Mouse (Mus musculus): ENCODE data around the gene Crim1.

DNA sequence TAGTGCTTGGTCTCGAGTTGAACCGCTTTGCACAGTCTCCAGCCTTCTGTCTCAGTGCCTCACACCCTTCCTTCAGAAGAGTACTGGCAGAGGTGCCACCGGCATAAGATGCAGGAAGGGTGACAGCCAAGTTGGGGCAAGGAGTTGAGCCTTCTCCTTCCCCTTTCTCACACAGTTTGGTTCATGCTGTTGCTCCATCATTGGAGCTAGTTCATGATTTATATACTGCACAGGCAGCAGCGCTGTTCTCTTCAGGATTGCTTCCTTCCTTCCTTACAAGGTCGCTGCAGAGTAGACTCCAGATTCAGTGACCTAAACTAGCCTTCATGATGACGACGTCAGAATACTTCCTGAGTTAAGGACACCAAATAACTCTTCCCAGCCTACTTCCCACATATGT lies 166.0 kb downstream of the Crim1 start:
- TF ChIP-seq CTCF (IDR thresholded peaks at IDR 0.05; ENCODE audit: borderline replicate concordance, insufficient read depth, low read length) (no peak), POLR2A (IDR thresholded peaks at IDR 0.05; ENCODE audit: low read depth, low read length) (no peak)

Measured in embryonic fibroblast, embryonic 13.5 days (primary cell).